Mouse (Mus musculus) brain, embryonic 14.5 days (tissue): Measurements from ENCODE around the gene Nin.

Source experiments
- CTCF ChIP-seq: fragments of 200-500 bp; IDR thresholded peaks from 2 replicates; pipeline ENCODE4 v1.5.1; 2012; ENCODE audit warnings: inconsistent platforms, mild to moderate bottlenecking, moderate library complexity, borderline replicate concordance; ENCODE audit not compliant: insufficient read depth, insufficient read length; ENCODE audit errors: extremely low read depth
- POLR2A ChIP-seq: fragments of 200-500 bp; IDR thresholded peaks from 2 replicates; pipeline ENCODE4 v1.6.1; 2012; ENCODE audit warnings: mild to moderate bottlenecking, inconsistent platforms, borderline replicate concordance; ENCODE audit not compliant: poor library complexity, insufficient read depth, insufficient read length, severe bottlenecking; ENCODE audit errors: extremely low read depth

GRCm38 (mm10) chr12:70136185-70136756 lies 22.8 kb upstream of the Nin start:
- TF ChIP-seq CTCF (no peak), POLR2A (no peak)
